Mouse (Mus musculus) neural tube, embryonic 15.5 days (tissue): Measurements from ENCODE around the gene Rbm45. TPM values are rescaled to one million over a fixed set of nuclear protein-coding genes. Genes with fewer than 3 reads are reported as not detected.

Experiments used
- ATAC-seq: fragments of 200-750 bp; cut with Nextera tagmentation; 2 replicates; pipeline ENCODE4 v1.8.0; 2017; ENCODE audit warnings: mild to moderate bottlenecking, moderate TSS enrichment, moderate library complexity; ENCODE audit not compliant: low FRiP score
- H3K27ac ChIP-seq: fragments of 300-500 bp; sonication (generic); replicated peaks from 2 replicates; pipeline ENCODE4 v1.5.1; 2015; ENCODE audit warnings: mild to moderate bottlenecking, inconsistent platforms
- H3K27me3 ChIP-seq: fragments of 300-500 bp; sonication (generic); replicated peaks from 2 replicates; pipeline ENCODE4 v1.6.1; 2015; ENCODE audit warnings: inconsistent platforms
- H3K36me3 ChIP-seq: fragments of 300-500 bp; sonication (generic); 2 replicates; pipeline ENCODE4 v1.6.1; 2015; ENCODE audit warnings: inconsistent platforms
- H3K4me1 ChIP-seq: fragments of 300-500 bp; sonication (generic); 2 replicates; pipeline ENCODE4 v1.6.1; 2015; ENCODE audit warnings: inconsistent platforms
- H3K4me2 ChIP-seq: fragments of 300-500 bp; sonication (generic); 2 replicates; pipeline ENCODE4 v1.6.1; 2015; ENCODE audit warnings: inconsistent platforms, mild to moderate bottlenecking, moderate library complexity
- H3K4me3 ChIP-seq: fragments of 300-500 bp; sonication (generic); replicated peaks from 2 replicates; pipeline ENCODE4 v1.5.1; 2015; ENCODE audit warnings: mild to moderate bottlenecking, inconsistent platforms
- H3K9ac ChIP-seq: fragments of 300-500 bp; sonication (generic); replicated peaks from 2 replicates; pipeline ENCODE4 v1.6.1; 2015; ENCODE audit warnings: mild to moderate bottlenecking, inconsistent platforms
- H3K9me3 ChIP-seq: fragments of 300-500 bp; sonication (generic); replicated peaks from 2 replicates; pipeline ENCODE4 v1.6.1; 2016; ENCODE audit warnings: inconsistent platforms
- WGBS: fragments of 180-500 bp; shearing (Covaris S2); methylation state at CpG from one replicate; pipeline ENCODE4 v1.1.7; 2015; ENCODE audit warnings: mixed read lengths; 5-methylcytosine and 5-hydroxymethylcytosine counted together
- polyA plus RNA-seq: library from polyadenylated mRNA; unstranded; fragments of >200 nt; fragmentation: Nextera tagmentation; extraction: Ambion mirVana; gene quantifications from 2 replicates; pipeline ENCODE4 v1.2.1, GENCODE M21; 2015

Rbm45 gene
- polyA plus RNA-seq, 1 experiment from 2014 or later, result 17.6 TPM

- peaks cover 28% of the 10 kb centered on the region for H3K4me1 ChIP-seq
- no peaks in the 10 kb centered on the region for H3K36me3 ChIP-seq
- H3K27me3 ChIP-seq, result no peaks in the 10 kb centered on the region
- H3K27ac ChIP-seq, result peak overlapping the region; percentile 97
- no peaks in the 10 kb centered on the region for H3K9me3 ChIP-seq
- H3K4me2 ChIP-seq, result peak overlapping the region; percentile 91
- H3K9ac ChIP-seq, result peak overlapping the region; percentile 99
- 1% methylated on average over 15 of the region's 15 CpGs for WGBS
- ATAC-seq, result peak; percentile 51
- peak overlapping the region; percentile 99 for H3K4me3 ChIP-seq
Observed at GRCm38 (mm10) chr2:76405596-76406150, 35.9 kb downstream of the Rbm45 start.

- Histone ChIP-seq H3K27me3 (no peaks in the 10 kb centered on the region), H3K9ac (peak within 1 kb of the TSS; percentile 99), H3K36me3 (no peaks in the 10 kb centered on the region), H3K27ac (peak within 1 kb of the TSS; percentile 97), H3K9me3 (no peaks in the 10 kb centered on the region), H3K4me3 (peak within 1 kb of the TSS; percentile 99), H3K4me2 (peak within 1 kb of the TSS; percentile 91), H3K4me1 (peaks cover 28% of the 10 kb centered on the region)
- ATAC-seq, result peak; percentile 95
- under 1% methylated on average over 61 of the region's 89 CpGs for WGBS
Observed at GRCm38 (mm10) chr2:76406151-76406936, 36.6 kb downstream of the Rbm45 start, which contains the start of gene Osbpl6. Gene Osbpl6 (plus strand): TSS chr2:76406508.

GRCm38 (mm10) chr2:76406937-76407441, 37.2 kb downstream of the Rbm45 start:
- Histone ChIP-seq H3K9ac (peak overlapping the region; percentile 99), H3K4me2 (peak overlapping the region; percentile 91), H3K9me3 (no peaks in the 10 kb centered on the region), H3K4me3 (peak overlapping the region; percentile 99), H3K36me3 (no peaks in the 10 kb centered on the region), H3K27me3 (no peaks in the 10 kb centered on the region), H3K4me1 (peaks cover 28% of the 10 kb centered on the region), H3K27ac (peak overlapping the region; percentile 97)
- WGBS, result 0% methylated on average over 48 of the region's 49 CpGs
- ATAC-seq, result peak; percentile 79

- WGBS, result 93% methylated on average over 1 of the region's 1 CpGs
- Histone ChIP-seq H3K4me3 (no peak overlapping the region), H3K36me3 (no peaks in the 10 kb centered on the region), H3K9ac (no peak overlapping the region), H3K4me2 (no peak overlapping the region), H3K9me3 (no peaks in the 10 kb centered on the region), H3K27me3 (no peaks in the 10 kb centered on the region), H3K4me1 (peaks cover 26% of the 10 kb centered on the region), H3K27ac (no peak overlapping the region)
- no peak for ATAC-seq
Observed at GRCm38 (mm10) chr2:76409526-76409925, 39.7 kb downstream of the Rbm45 start.

- Histone ChIP-seq H3K27ac (no peak overlapping the region), H3K4me1 (peaks cover 21% of the 10 kb centered on the region), H3K4me3 (no peak overlapping the region), H3K36me3 (no peaks in the 10 kb centered on the region), H3K27me3 (no peaks in the 10 kb centered on the region), H3K9me3 (no peaks in the 10 kb centered on the region), H3K9ac (no peak overlapping the region), H3K4me2 (no peak overlapping the region)
- no peak for ATAC-seq
- 87% methylated on average over 2 of the region's 2 CpGs for WGBS
Observed at GRCm38 (mm10) chr2:76409986-76410385, 40.2 kb downstream of the Rbm45 start.

GRCm38 (mm10) chr2:76412924-76413323, 43.1 kb downstream of the Rbm45 start:
- 80% methylated on average over 2 of the region's 2 CpGs for WGBS
- Histone ChIP-seq H3K9me3 (no peaks in the 10 kb centered on the region), H3K4me1 (peaks cover 10% of the 10 kb centered on the region), H3K36me3 (no peaks in the 10 kb centered on the region), H3K27ac (no peak overlapping the region), H3K4me2 (no peak overlapping the region), H3K4me3 (no peak overlapping the region), H3K27me3 (no peaks in the 10 kb centered on the region), H3K9ac (no peak overlapping the region)
- no peak for ATAC-seq

GRCm38 (mm10) chr2:76417446-76418141, 47.8 kb downstream of the Rbm45 start:
- ATAC-seq, result no peak
- Histone ChIP-seq H3K36me3 (no peaks in the 10 kb centered on the region), H3K27me3 (no peaks in the 10 kb centered on the region), H3K4me2 (no peak overlapping the region), H3K9ac (no peak overlapping the region), H3K27ac (no peak overlapping the region), H3K9me3 (no peaks in the 10 kb centered on the region), H3K4me1 (no peaks in the 10 kb centered on the region), H3K4me3 (no peak overlapping the region)
- 95% methylated on average over 14 of the region's 14 CpGs for WGBS

GRCm38 (mm10) chr2:76418142-76418518, 48.3 kb downstream of the Rbm45 start:
- Histone ChIP-seq H3K36me3 (no peaks in the 10 kb centered on the region), H3K27me3 (no peaks in the 10 kb centered on the region), H3K9ac (no peak overlapping the region), H3K4me3 (no peak overlapping the region), H3K9me3 (no peaks in the 10 kb centered on the region), H3K4me1 (no peaks in the 10 kb centered on the region), H3K4me2 (no peak overlapping the region), H3K27ac (no peak overlapping the region)
- no peak for ATAC-seq
- 97% methylated on average over 3 of the region's 3 CpGs for WGBS

- no peak overlapping the region for H3K27ac ChIP-seq
- no peaks in the 10 kb centered on the region for H3K9me3 ChIP-seq
- H3K4me3 ChIP-seq, result no peak overlapping the region
- H3K36me3 ChIP-seq, result no peaks in the 10 kb centered on the region
- 78% methylated on average over 6 of the region's 6 CpGs for WGBS
- no peaks in the 10 kb centered on the region for H3K4me1 ChIP-seq
- no peak overlapping the region for H3K4me2 ChIP-seq
- no peak overlapping the region for H3K9ac ChIP-seq
- ATAC-seq, result no peak
- H3K27me3 ChIP-seq, result no peaks in the 10 kb centered on the region
Observed at GRCm38 (mm10) chr2:76421411-76421924, 51.7 kb downstream of the Rbm45 start.

GRCm38 (mm10) chr2:76426816-76427215, 57.0 kb downstream of the Rbm45 start:
- 75% methylated on average over 3 of the region's 3 CpGs for WGBS
- no peaks in the 10 kb centered on the region for H3K9me3 ChIP-seq
- H3K4me1 ChIP-seq, result peaks cover 16% of the 10 kb centered on the region
- no peaks in the 10 kb centered on the region for H3K27me3 ChIP-seq
- ATAC-seq, result no peak
- no peak overlapping the region for H3K9ac ChIP-seq
- H3K27ac ChIP-seq, result no peak overlapping the region
- H3K36me3 ChIP-seq, result no peaks in the 10 kb centered on the region
- no peak overlapping the region for H3K4me3 ChIP-seq
- H3K4me2 ChIP-seq, result no peak overlapping the region

- H3K27me3 ChIP-seq, result no peaks in the 10 kb centered on the region
- peak; percentile 58 for ATAC-seq
- H3K4me2 ChIP-seq, result no peak overlapping the region
- no peaks in the 10 kb centered on the region for H3K9me3 ChIP-seq
- WGBS, result 30% methylated on average over 3 of the region's 3 CpGs
- no peak overlapping the region for H3K4me3 ChIP-seq
- H3K27ac ChIP-seq, result 0 out of 2 replicates have a peak overlapping the region, but pooled peaks have one; percentile 19
- no peaks in the 10 kb centered on the region for H3K36me3 ChIP-seq
- peaks cover 16% of the 10 kb centered on the region for H3K4me1 ChIP-seq
- no peak overlapping the region for H3K9ac ChIP-seq
Observed at GRCm38 (mm10) chr2:76429318-76429717, 59.5 kb downstream of the Rbm45 start.
